Mouse (Mus musculus) naive thymus-derived CD4-positive, alpha-beta T cell, adult 5 months (primary cell): ENCODE measurements around the gene Nudt2. TPM values are rescaled to one million over a fixed set of nuclear protein-coding genes. Genes with fewer than 3 reads are reported as not detected.

Source experiments
- polyA plus RNA-seq: library from polyadenylated mRNA; unstranded; fragments of 100-300 nt; shearing (Covaris generic); gene quantifications from one replicate; pipeline ENCODE4 v1.2.1, GENCODE M21; 2017

Gene Nudt2
- polyA plus RNA-seq, result 4.3 TPM

DNA sequence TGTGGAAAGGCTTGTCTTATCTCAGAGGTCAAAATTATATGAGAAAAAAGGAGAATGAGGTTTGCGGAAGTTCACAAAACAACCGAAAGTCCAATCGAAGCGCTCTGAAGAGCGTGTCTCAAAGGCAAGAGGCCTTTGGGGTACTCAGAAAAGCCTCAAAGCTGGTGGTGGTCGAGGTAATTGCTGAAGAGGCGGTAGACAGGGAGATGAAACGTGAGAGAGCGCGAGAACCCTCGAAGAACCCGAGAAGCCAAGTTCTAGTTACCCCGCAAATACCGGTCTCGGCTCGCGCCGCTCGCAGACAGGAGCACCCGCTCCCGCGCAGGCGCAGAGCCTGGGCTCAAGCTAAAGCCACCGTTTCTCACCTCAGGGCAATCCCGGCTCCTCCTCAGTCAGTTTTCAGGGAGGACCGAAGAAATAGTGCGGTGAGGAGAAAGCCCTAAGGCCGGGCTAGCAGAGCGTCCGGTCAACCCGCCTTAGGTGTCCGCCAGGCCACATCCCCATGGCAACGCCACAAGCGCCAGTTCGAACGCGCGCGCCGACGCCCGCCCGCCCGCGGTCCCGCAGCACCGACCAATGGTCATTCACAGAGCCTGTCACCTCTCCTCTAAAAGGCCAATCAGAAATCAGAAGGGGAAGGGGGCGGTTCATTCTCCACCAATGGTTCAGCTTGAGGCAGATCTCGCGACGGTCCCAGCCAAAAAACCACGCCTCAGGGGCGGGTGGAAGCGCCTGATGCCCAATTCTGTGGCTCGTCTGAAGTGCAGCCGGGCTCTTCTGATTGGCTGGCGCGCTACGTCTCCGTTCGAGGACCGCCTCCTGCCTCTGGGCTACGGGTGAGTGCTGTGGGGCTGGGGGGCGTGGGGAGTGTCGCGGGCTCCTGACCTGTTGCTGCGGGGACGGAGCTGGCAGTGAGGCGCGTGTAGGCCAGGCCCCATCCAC, at the start of gene Nudt2, which contains the start of gene Kif24:
Gene Nudt2 (plus strand): TSS at position 807 of the 942 bp plus-strand sequence.
Gene Kif24 (minus strand): TSS at position 543 of the 942 bp plus-strand sequence.

GRCm38 (mm10) chr4:41502986-41503412, 38.0 kb downstream of the Nudt2 start, which contains the start of gene AI464131:
Gene AI464131, minus strand, starts transcription at chr4:41503076.

DNA sequence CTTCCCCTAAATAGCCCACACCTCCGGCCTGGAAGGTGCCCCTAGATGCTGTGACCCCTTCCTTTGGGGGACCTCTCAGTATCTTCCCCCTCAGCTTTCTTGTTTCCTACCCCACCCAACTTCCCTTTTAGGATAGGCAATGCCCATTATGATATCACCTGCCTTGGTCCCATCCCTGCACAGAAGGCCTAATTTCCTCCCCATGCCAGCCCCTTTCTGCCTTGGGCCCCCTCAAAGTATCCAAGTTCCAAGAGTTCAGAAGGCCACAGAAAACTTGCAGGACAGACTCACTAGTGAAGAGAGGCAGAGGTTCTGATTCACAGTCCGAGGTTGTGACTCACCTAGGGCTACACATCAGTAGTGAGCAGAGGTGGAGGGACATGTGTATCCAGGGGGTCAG, 52.3 kb downstream of the Nudt2 start, which contains the start of gene 1110017D15Rik:
Gene 1110017D15Rik (minus strand): TSS at position 101 of the 400 bp plus-strand sequence.

Other genes starting within 250 kb of the Nudt2 start
- gene Ubap2, start 190.0 kb upstream of the Nudt2 start, polyA plus RNA-seq, result 84.1 TPM
- gene Dcaf12, start 150.3 kb upstream of the Nudt2 start, polyA plus RNA-seq, result 63.3 TPM
- 113 TPM for gene Ubap1, start 116.2 kb upstream of the Nudt2 start, polyA plus RNA-seq
- 0.78 TPM for gene Kif24, start 264 bp upstream of the Nudt2 start, polyA plus RNA-seq
- not detected for gene AI464131, start 37.9 kb downstream of the Nudt2 start, polyA plus RNA-seq
- gene 1110017D15Rik, start 52.2 kb downstream of the Nudt2 start, polyA plus RNA-seq, result not detected
- 3.3 TPM for gene Fam219a, start 104.4 kb downstream of the Nudt2 start, polyA plus RNA-seq
- not detected for gene Dnaic1, start 104.6 kb downstream of the Nudt2 start, polyA plus RNA-seq
- gene Enho, start 175.2 kb downstream of the Nudt2 start, polyA plus RNA-seq, result not detected
- gene Cntfr, start 231.9 kb downstream of the Nudt2 start, polyA plus RNA-seq, result not detected
- gene Il11ra1, start 234.8 kb downstream of the Nudt2 start, polyA plus RNA-seq, result 8.1 TPM
- gene Rpp25l, start 248.4 kb downstream of the Nudt2 start, polyA plus RNA-seq, result 31.1 TPM